8 mouse cellular contexts compared by ENCODE assay signal in the genomic region with DNA sequence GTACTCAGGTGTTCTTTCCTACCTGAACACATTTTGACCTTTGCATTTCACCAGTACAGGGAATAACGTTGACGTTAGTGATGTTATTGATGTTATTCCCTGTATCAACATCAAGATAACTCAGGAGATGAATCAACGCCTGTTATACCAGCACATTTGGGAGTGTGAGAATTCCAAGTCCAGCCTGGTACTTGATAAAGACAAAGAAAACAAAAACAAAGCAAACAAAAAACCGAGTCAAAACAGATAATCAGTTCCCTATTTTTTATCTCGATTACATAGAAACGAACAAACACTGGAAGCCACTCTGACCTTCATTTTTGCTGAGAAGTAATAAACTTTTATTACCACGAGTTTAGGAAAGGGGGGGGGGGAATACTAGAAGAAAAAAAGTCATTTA. TPM values are rescaled to one million over a fixed set of nuclear protein-coding genes. Genes with fewer than 3 reads are reported as not detected.
DNase-seq lines count a peak whose midpoint lies in the region; ATAC-seq and TF ChIP-seq lines count a peak whose summit lies in the region.

No protein-coding gene starts in this region.

- peak overlapping the region; percentile 86 for H3K9ac ChIP-seq in lung, embryonic 16.5 days (ENCODE audit: low read length)
- peak overlapping the region; percentile 92; the same call in 1 of the 2 replicates for H3K9ac ChIP-seq in limb, embryonic 12.5 days (replicated peaks)

- peak overlapping the region; percentile 87 for H3K4me2 ChIP-seq in lung, embryonic 16.5 days (ENCODE audit: low read depth, low read length)
- peak overlapping the region; percentile 72 for H3K4me2 ChIP-seq in limb, embryonic 12.5 days

- H3K27ac ChIP-seq in lung, embryonic 16.5 days (ENCODE audit: low read length): no peak overlapping the region
- H3K27ac ChIP-seq in forebrain, embryonic 10.5 days: peak overlapping the region; percentile 92; the same call in 1 of the 2 replicates
- H3K27ac ChIP-seq in limb, embryonic 12.5 days: no peak overlapping the region
- H3K27ac ChIP-seq in olfactory bulb, adult 2 months (ENCODE audit: insufficient read depth, low read depth, low read length): no peak overlapping the region

- TF ChIP-seq CTCF in olfactory bulb, adult 2 months (IDR thresholded peaks at IDR 0.05; ENCODE audit: insufficient read depth, low read depth, low read length): no peak

- H3K4me3 ChIP-seq in lung, embryonic 16.5 days (ENCODE audit: low read length): peak overlapping the region; percentile 84
- peak overlapping the region; percentile 76 for H3K4me3 ChIP-seq in forebrain, embryonic 10.5 days
- peak overlapping the region; percentile 83 for H3K4me3 ChIP-seq in limb, embryonic 12.5 days (replicated peaks)
- H3K4me3 ChIP-seq in olfactory bulb, adult 2 months (ENCODE audit: insufficient read depth, low read depth, low read length): peak overlapping the region; percentile 85; the same call in 1 of the 2 replicates

- no peaks in the 10 kb centered on the region for H3K9me3 ChIP-seq in lung, embryonic 16.5 days (ENCODE audit: control insufficient read depth, low read length)
- H3K9me3 ChIP-seq in forebrain, embryonic 10.5 days: no peaks in the 10 kb centered on the region
- no peaks in the 10 kb centered on the region for H3K9me3 ChIP-seq in limb, embryonic 12.5 days

- H3K27me3 ChIP-seq in lung, embryonic 16.5 days (ENCODE audit: control insufficient read depth, insufficient read depth, low read depth, low read length): no peaks in the 10 kb centered on the region
- no peaks in the 10 kb centered on the region for H3K27me3 ChIP-seq in forebrain, embryonic 10.5 days (ENCODE audit: poor library complexity, severe bottlenecking)
- H3K27me3 ChIP-seq in limb, embryonic 12.5 days: no peaks in the 10 kb centered on the region

- ATAC-seq in lung, embryonic 16.5 days (ENCODE audit: low read depth): no peak
- ATAC-seq in limb, embryonic 12.5 days (ENCODE audit: insufficient number of reproducible peaks, insufficient read depth, low FRiP score, low TSS enrichment, low read depth): no peak

- H3K36me3 ChIP-seq in lung, embryonic 16.5 days (ENCODE audit: control insufficient read depth, insufficient read depth, low read length): no peaks in the 10 kb centered on the region
- peaks cover 12% of the 10 kb centered on the region for H3K36me3 ChIP-seq in forebrain, embryonic 10.5 days (replicated peaks)
- H3K36me3 ChIP-seq in limb, embryonic 12.5 days: peaks cover 10% of the 10 kb centered on the region; the same call in 1 of the 2 replicates

- no peak for DNase-seq in lung, postnatal 4 days
- no peak for DNase-seq in forebrain, embryonic 10.5 days (ENCODE audit: extremely low spot score, low spot score)
- no peak for DNase-seq in Muller cell, postnatal 12 days (ENCODE audit: inconsistent ontology term)
- DNase-seq in embryo, embryonic 11 days: no peak
- no peak for DNase-seq in thymus, postnatal 4 days

- TF ChIP-seq POLR2A in olfactory bulb, adult 2 months (IDR thresholded peaks at IDR 0.05; ENCODE audit: insufficient read depth, low read depth, low read length): no peak

- WGBS in lung, embryonic 16.5 days: 42% methylated on average over 7 of the region's 7 CpGs
- WGBS in forebrain, embryonic 10.5 days: 75% methylated on average over 7 of the region's 7 CpGs
- WGBS in limb, embryonic 12.5 days: 55% methylated on average over 7 of the region's 7 CpGs
- WGBS in olfactory bulb, adult 2 months: 36% methylated on average over 7 of the region's 7 CpGs

- H3K4me1 ChIP-seq in lung, embryonic 16.5 days (replicated peaks; ENCODE audit: control insufficient read depth, insufficient read depth, low read length): peaks cover 2% of the 10 kb centered on the region; the same call in 1 of the 2 replicates
- H3K4me1 ChIP-seq in forebrain, embryonic 10.5 days: peaks cover 4% of the 10 kb centered on the region
- 0 out of 2 replicates have a peak, but pooled peaks cover 2% of the 10 kb centered on the region for H3K4me1 ChIP-seq in limb, embryonic 12.5 days (replicated peaks)
- H3K4me1 ChIP-seq in olfactory bulb, adult 2 months (ENCODE audit: control insufficient read depth, insufficient read depth, low read length): no peaks in the 10 kb centered on the region

RNA-seq across cellular contexts. Expression of gene Ubxn2a, which starts 1.0 kb away (rescaled TPM):
- 24.7 and 25.4 TPM in 2 replicates for polyA plus RNA-seq in lung, embryonic 16.5 days (2015; fragmentation: Nextera tagmentation; extraction: Ambion mirVana)
- polyA plus RNA-seq in forebrain, embryonic 10.5 days (2016; fragmentation: Nextera tagmentation; extraction: Ambion mirVana): 22.1 and 25.4 TPM in 2 replicates
- polyA plus RNA-seq in limb, embryonic 12.5 days (2016; fragmentation: Nextera tagmentation; extraction: Ambion mirVana): 28.3 and 30.6 TPM in 2 replicates
- not detected in 2 replicates for polyA plus RNA-seq in olfactory bulb, adult 2 months (2012; ENCODE audit: insufficient read depth, insufficient read length, low replicate concordance, missing spikeins)

RNA-seq across cellular contexts. Expression of gene Atad2b, which starts 10.7 kb away (rescaled TPM):
- 7.7 and 8.4 TPM in 2 replicates for polyA plus RNA-seq in lung, embryonic 16.5 days (2015; fragmentation: Nextera tagmentation; extraction: Ambion mirVana)
- 11.3 and 12.7 TPM in 2 replicates for polyA plus RNA-seq in forebrain, embryonic 10.5 days (2016; fragmentation: Nextera tagmentation; extraction: Ambion mirVana)
- 22.9 and 23.9 TPM in 2 replicates for polyA plus RNA-seq in limb, embryonic 12.5 days (2016; fragmentation: Nextera tagmentation; extraction: Ambion mirVana)
- polyA plus RNA-seq in olfactory bulb, adult 2 months (2012; ENCODE audit: insufficient read depth, insufficient read length, low replicate concordance, missing spikeins): not detected in 2 replicates

RNA-seq across cellular contexts. Expression of gene Mfsd2b, which starts 32.3 kb away (rescaled TPM):
- polyA plus RNA-seq in lung, embryonic 16.5 days (2015; fragmentation: Nextera tagmentation; extraction: Ambion mirVana): 1.8 and 2.3 TPM in 2 replicates
- 3.7 and 4.8 TPM in 2 replicates for polyA plus RNA-seq in forebrain, embryonic 10.5 days (2016; fragmentation: Nextera tagmentation; extraction: Ambion mirVana)
- 2.4 and 2.5 TPM in 2 replicates for polyA plus RNA-seq in limb, embryonic 12.5 days (2016; fragmentation: Nextera tagmentation; extraction: Ambion mirVana)
- not detected in 2 replicates for polyA plus RNA-seq in olfactory bulb, adult 2 months (2012; ENCODE audit: insufficient read depth, insufficient read length, low replicate concordance, missing spikeins)

Comparison
In these comparisons a context has a peak if more than half of its experiments do, and no peak if none do; other contexts are left out.
1. RNA of gene Ubxn2a, which starts 1.0 kb away (polyA plus RNA-seq): 28.3 to 30.6 TPM in limb, embryonic 12.5 days, 24.7 to 25.4 TPM in lung, embryonic 16.5 days and 22.1 to 25.4 TPM in forebrain, embryonic 10.5 days; not detected in olfactory bulb, adult 2 months; every median in the first group is over 10 times any median in the second.
2. Peak in every context shown above with its lines, with median percentiles within 50 percentile points of each other: H3K4me3 ChIP-seq.